Mouse (Mus musculus) CH12F3 (cell line): Measurements from ENCODE around the gene Hsd11b2.
"Not testable (repeated sequence)": the region's sequence is repeated elsewhere in the genome, so short reads cannot be mapped to it uniquely, and the experiment has no call there.

Experiments
- in situ Hi-C: fragments of 300-500 bp; cut with MboI; formaldehyde crosslinking; loops from 2 replicates; pipeline ENCODE4 v1.14.3; 2020; ENCODE audit warnings: low sequenced_read_pairs

Gene Hsd11b2

GRCm38 (mm10) chr8:105552032-105552431 lies 33.5 kb downstream of the Hsd11b2 start:
- in situ Hi-C loops: no loop called here

DNA sequence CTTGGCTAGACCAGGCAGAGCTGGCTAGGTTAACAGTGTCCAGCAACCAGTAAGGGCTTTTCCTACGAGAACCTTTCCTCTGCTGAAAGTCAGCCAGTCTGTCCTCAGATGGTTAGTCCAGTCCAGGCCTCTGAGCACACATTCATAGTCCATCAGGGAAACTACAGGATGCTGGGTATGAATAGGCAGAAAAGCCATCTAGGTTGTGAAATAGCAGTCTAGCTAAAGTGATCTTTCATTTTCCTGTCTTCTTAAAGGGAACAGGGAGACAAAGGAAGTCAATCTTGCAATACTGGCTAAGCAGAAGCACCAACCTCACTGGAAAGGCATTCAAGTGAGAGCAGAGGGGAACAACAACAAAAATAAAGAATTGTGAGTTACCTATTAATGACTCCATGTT lies 34.3 kb downstream of the Hsd11b2 start:
- in situ Hi-C loops: no loop called here

GRCm38 (mm10) chr8:105554087-105554486 lies 35.5 kb downstream of the Hsd11b2 start:
- in situ Hi-C loops: no loop called here

DNA sequence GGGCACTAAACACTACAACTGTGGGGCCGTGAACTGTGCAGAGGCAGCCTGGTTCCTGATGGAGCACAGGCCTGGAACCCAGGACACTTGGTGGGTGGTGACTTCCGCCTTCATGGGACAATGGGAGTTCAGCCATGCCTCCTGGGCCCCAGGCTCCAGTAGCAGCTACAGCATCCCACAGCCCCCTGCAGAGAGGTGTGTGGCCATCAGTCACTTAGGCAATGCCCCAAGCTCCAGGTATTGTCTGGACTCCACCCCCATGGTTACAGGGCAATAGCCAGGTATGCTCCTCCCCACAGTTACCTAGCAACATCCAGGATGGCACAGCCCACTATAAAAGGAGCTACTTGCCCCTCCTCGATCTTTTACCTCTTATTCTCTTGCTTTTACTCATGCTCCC lies 36.7 kb downstream of the Hsd11b2 start:
- in situ Hi-C loops: no loop called here

DNA sequence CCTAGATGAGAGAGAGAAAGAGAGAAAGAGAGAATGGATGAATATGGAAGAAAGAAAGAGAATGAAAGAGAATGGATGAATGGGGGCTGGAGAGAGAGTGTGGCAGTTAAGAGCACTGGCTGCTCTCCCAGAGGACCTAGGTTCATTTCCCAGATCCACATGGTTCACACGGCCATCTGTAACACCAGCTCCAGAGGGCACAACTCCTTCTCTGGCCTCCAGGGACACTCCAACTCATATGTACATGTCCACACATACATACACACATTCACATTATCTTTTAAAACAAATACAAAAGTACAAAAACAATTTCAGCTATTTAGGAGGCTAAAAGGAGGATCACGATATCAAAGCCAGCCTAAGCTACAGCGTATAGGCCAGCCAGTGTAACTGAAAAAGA lies 44.3 kb downstream of the Hsd11b2 start:
- in situ Hi-C loops: no loop called here

DNA sequence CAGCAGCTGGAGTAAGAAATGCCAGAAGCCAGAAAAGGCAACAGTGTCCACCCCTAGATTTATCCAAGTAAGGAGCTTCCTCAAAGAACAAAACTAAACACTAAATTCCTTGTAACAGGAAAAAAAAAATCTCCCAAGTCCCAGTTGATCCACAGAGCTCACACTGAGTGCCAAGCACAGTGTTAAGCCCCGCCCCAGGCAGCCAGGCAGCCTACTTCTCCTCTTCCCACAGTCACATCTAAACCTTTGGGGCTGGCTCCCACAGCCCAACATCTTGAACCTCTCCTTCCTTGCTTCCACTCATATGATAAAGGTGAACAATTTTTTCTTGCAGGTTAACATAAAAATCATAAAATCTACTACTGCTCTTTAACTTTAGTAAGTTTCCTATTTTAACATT lies 45.3 kb downstream of the Hsd11b2 start:
- in situ Hi-C loops: no loop called here

DNA sequence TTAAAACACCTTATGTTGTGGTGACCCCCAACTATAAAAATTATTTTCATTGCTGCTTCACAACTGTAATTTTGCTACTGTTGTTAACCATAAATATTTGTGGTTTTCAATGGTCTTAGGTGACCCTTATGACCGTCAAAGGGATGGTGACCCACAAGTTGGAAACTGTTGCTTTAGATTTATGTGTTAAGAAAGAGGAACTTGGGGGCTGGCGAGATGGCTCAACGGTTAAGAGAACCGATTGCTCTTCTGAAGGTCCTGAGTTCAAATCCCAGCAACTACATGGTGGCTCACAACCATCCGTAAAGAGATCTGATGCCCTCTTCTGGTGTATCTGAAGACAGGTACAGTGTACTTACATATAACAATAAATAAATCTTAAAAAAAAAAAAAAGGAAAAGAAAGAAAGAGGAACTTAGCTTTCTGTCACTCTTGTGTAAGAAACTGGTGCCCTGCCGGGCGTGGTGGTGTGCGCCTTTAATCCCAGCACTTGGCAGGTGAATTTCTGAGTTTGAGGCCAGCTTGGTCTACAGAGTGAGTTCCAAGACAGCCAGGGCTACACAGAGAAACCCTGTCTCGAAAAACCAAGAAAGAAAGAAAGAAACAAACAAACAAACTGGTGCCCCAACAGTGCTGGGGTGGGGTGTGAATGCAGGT lies 46.1 kb downstream of the Hsd11b2 start:
- in situ Hi-C loops: not testable (repeated sequence)

DNA sequence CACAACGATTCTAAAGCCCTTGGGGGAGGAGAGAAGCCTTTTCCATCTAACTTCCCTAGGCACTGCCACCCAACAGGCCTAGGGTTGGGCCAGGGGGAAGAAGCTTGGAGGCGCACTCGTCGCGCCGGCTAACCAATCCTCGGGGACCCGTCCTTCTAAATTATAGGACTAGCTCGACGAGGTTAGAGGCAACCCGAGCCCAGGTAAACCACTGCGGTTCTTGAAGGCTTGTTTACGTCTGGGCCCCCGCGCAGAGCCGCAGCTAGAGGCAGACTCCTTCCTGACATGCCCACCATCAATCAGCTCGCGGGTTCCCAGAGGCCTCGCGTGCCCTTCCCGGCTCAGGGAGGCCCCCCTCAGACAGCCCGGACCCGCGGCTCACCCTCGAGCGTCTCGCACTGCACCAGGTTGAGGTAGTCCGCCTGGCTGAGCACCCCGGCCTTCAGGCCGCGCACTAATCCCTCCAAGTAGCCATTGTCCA lies 46.9 kb downstream of the Hsd11b2 start:
- in situ Hi-C loops: no loop called here

DNA sequence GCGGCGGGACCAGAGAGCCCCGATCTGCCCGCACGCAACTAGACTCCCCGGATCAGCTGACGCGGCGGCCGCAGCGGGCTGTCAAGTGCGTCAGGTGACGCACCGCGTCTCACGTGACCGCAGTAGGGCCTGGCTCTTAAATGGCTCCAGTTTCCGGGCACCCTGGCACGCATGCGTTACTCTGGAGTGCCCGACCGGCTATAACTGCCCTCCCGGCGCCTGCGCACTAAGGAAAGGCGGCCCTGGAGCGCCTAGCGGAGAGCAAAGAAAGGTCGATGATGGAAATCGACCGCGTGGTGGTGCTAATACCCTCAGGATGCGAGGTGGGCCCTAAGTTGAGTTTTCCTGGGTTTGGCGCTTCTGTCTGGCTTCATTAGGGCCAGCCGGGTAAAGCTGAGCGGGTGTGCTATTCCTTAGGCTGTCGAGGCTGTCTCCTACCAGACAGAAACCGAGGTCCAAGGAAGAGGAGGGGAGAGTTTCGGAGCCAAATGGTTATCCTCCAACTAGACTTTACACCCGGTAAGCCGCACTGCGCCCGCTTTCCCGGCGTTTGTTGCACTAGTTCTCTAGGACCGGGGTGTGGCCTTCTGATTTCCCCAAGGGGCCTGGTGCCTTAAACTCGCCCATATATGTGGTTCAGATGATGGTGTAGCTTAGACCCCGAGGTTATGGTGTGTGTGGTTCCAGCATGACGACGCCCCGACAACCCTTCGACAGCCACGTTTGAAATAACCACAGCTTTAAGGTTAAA lies 47.6 kb downstream of the Hsd11b2 start, which contains the start of gene Atp6v0d1:
Gene Atp6v0d1 (minus strand): TSS at position 96 of the 751 bp plus-strand sequence.
- in situ Hi-C loops: no loop called here

GRCm38 (mm10) chr8:105566703-105567595 lies 48.4 kb downstream of the Hsd11b2 start:
- in situ Hi-C loops: no loop called here

GRCm38 (mm10) chr8:105571810-105572209 lies 53.3 kb downstream of the Hsd11b2 start:
- in situ Hi-C loops: no loop called here

GRCm38 (mm10) chr8:105573427-105573826 lies 54.9 kb downstream of the Hsd11b2 start:
- in situ Hi-C loops: no loop called here
